Mouse (Mus musculus) heart, embryonic 13.5 days (tissue): Measurements from ENCODE around the gene Tpx2. TPM values are rescaled to one million over a fixed set of nuclear protein-coding genes. Genes with fewer than 3 reads are reported as not detected.

Source experiments
- ATAC-seq: fragments of 200-750 bp; cut with Nextera tagmentation; 2 replicates; pipeline ENCODE4 v1.8.0; 2017; ENCODE audit warnings: moderate TSS enrichment; ENCODE audit not compliant: insufficient number of reproducible peaks, low FRiP score, low TSS enrichment; ENCODE audit errors: extremely low read depth
- H3K27ac ChIP-seq: fragments of 300-500 bp; sonication (generic); replicated peaks from 2 replicates; pipeline ENCODE4 v1.5.1; 2015; ENCODE audit warnings: moderate library complexity, mild to moderate bottlenecking, inconsistent platforms
- H3K27me3 ChIP-seq: fragments of 300-500 bp; sonication (generic); replicated peaks from 2 replicates; pipeline ENCODE4 v1.6.1; 2015; ENCODE audit warnings: mild to moderate bottlenecking, inconsistent platforms
- H3K36me3 ChIP-seq: fragments of 300-500 bp; sonication (generic); 2 replicates; pipeline ENCODE4 v1.6.1; 2015; ENCODE audit warnings: mild to moderate bottlenecking, inconsistent platforms
- H3K4me1 ChIP-seq: fragments of 300-500 bp; sonication (generic); 2 replicates; pipeline ENCODE4 v1.6.1; 2015; ENCODE audit warnings: inconsistent platforms
- H3K4me2 ChIP-seq: fragments of 300-500 bp; sonication (generic); 2 replicates; pipeline ENCODE4 v1.6.1; 2015; ENCODE audit warnings: inconsistent platforms, mild to moderate bottlenecking, moderate library complexity
- H3K4me3 ChIP-seq: fragments of 300-500 bp; sonication (generic); 2 replicates; pipeline ENCODE4 v1.5.1; 2015; ENCODE audit warnings: moderate library complexity, mild to moderate bottlenecking, inconsistent platforms
- H3K9ac ChIP-seq: fragments of 300-500 bp; sonication (generic); 2 replicates; pipeline ENCODE4 v1.6.1; 2015; ENCODE audit warnings: inconsistent platforms, mild to moderate bottlenecking, moderate library complexity
- H3K9me3 ChIP-seq: fragments of 300-500 bp; sonication (generic); 2 replicates; pipeline ENCODE4 v1.6.1; 2016; ENCODE audit warnings: inconsistent platforms
- WGBS: fragments of 180-500 bp; shearing (Covaris S2); methylation state at CpG from one replicate; pipeline ENCODE4 v1.1.7; 2015; ENCODE audit warnings: mixed read lengths; 5-methylcytosine and 5-hydroxymethylcytosine counted together
- polyA plus RNA-seq: library from polyadenylated mRNA; unstranded; fragments of >200 nt; fragmentation: Nextera tagmentation; extraction: Ambion mirVana; gene quantifications from 2 replicates; pipeline ENCODE4 v1.2.1, GENCODE M21; 2015

Gene Tpx2
- polyA plus RNA-seq, 1 experiment from 2014 or later = 55.5 TPM

DNA sequence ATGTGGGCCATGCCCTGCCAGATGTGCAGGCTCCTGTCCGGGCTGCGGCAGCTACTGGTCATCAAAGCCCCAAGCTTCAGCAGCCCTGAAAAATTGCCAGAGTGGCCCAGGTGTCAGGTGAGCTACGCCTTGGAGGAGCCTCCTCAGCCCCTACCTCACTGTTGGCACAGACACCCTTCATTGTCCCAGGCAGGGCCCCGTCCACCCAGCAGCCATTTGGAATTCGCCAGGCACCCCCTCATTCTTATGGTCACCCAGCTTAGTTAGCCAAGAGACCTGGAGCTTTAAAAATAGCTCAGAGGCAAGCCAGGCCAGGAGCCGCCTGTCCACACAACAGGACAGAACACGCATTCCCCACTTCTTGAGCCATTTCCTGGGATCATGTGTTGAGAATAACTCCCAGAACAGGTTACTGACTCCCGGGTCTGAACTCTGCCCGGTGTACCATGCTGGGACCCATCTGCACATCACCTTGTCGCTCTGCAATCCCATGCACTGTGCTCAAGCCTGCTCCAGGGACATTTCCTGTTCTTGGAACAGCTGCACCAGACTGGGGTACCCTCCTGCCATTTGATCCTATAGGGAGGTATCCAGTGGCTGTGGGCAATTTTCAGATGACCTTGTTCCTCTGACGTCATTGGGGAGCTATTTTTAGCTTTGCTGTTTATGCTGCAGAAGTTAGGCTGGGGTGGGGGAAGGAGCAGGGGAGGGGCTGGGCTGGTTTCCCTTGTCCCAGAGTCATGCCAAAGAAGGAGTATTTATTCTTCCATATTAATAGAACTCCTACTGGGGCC, 57.5 kb downstream of the Tpx2 start:
- H3K4me1 ChIP-seq = peaks cover 45% of the 10 kb centered on the region

DNA sequence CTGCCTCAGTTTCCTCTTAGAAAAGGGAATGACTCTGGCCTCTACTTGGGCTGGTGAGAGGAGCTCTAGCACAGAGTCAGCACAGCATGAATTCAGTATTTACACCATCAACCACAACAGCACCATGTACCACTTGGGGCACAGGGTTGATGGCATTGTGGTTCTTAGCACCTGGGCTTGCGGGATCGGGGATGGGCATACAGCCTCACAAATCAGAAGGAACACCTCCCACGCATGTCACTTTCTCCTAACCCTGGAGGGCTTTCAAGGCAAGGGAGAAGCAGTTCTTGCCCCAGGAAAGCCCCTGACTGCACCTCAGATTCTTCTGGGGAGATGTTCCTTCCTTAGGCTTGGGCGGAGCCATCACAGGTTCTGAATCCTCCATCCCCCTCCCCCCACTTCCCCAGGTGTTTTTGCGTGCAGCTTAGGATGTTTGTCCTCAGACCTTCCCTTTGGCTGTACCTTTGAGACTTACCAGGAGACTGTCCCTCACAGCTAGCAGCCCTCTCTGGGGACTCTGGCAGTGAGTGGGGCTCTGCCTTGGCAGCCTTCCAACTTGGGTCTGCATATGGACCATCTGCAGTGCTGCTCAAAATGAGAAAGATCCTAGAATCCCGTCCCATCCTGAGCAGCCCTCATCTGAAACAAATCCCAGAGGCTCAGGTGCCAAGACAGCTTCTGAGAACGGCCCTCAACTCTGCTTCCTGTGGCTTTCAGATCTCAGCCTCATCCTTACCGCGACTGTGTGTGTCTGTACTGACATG, 58.7 kb downstream of the Tpx2 start:
- 45% methylated on average over 9 of the region's 9 CpGs for WGBS
- Histone ChIP-seq H3K27me3 (peaks cover 25% of the 10 kb centered on the region), H3K36me3 (no peaks in the 10 kb centered on the region), H3K27ac (peak overlapping the region; percentile 90; the same call in 1 of the 2 replicates), H3K9ac (peak overlapping the region; percentile 51), H3K9me3 (no peaks in the 10 kb centered on the region), H3K4me3 (no peak overlapping the region), H3K4me2 (no peak overlapping the region), H3K4me1 (peaks cover 48% of the 10 kb centered on the region)
- no peak for ATAC-seq

More for the DNA sequence above, 57.5 kb downstream of the Tpx2 start:
- H3K9me3 ChIP-seq = no peaks in the 10 kb centered on the region
- no peaks in the 10 kb centered on the region for H3K36me3 ChIP-seq
- peak; percentile 32; the same call in 1 of the 2 replicates for ATAC-seq
- H3K4me3 ChIP-seq = no peak overlapping the region
- peak overlapping the region; percentile 90 for H3K27ac ChIP-seq
- H3K27me3 ChIP-seq = peaks cover 13% of the 10 kb centered on the region
- 33% methylated on average over 11 of the region's 11 CpGs for WGBS
- H3K4me2 ChIP-seq = peak overlapping the region; percentile 42
- no peak overlapping the region; the same call in 1 of the 2 replicates for H3K9ac ChIP-seq

DNA sequence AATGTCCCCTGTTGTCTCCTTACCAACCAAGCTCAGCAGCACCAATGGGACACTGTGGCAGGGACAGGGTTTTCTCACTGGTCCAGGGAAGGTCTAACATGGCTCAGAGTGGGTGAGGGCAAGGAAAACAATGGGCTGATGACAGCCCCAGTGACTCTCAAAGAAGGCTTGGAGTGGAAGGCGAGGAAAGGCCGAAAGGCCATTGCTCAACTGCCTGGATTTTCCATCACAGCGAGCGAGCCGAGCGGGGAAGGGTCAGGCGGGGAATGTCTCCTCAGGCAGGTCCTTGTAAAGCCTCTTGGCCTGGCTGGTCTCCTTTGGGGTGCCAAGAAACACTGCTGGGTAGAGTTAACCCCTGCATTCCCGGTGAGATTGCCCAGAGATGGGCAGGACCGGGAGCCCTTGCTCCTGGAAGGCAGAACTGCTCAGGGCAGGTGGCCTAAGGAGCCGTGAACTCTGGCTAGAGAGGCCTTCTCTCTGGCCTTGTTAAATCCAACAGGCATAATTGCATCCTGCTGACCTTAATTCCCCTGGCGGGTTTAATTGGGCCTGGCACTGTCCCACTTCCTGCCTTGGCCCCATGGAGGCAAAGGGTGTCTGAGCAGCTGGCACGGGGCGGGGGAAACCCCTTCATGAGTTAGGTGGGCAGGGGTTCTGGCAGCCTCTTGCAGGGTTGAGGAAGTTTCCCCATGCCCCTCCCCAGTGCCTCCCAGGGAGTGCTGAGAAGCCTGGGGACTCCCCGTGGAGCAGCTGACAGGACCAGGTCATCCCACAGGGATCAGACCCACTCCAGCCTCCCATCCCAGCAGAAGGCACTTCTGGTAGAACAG, 59.6 kb downstream of the Tpx2 start:
- H3K36me3 ChIP-seq = no peaks in the 10 kb centered on the region
- peak overlapping the region; percentile 51; the same call in 1 of the 2 replicates for H3K9ac ChIP-seq
- ATAC-seq = no peak
- H3K9me3 ChIP-seq = no peaks in the 10 kb centered on the region
- no peak overlapping the region for H3K4me2 ChIP-seq
- H3K4me3 ChIP-seq = no peak overlapping the region
- WGBS = 49% methylated on average over 14 of the region's 14 CpGs
- H3K4me1 ChIP-seq = peaks cover 48% of the 10 kb centered on the region
- H3K27me3 ChIP-seq = peaks cover 33% of the 10 kb centered on the region
- 0 out of 2 replicates have a peak overlapping the region, but pooled peaks have one; percentile 17 for H3K27ac ChIP-seq

DNA sequence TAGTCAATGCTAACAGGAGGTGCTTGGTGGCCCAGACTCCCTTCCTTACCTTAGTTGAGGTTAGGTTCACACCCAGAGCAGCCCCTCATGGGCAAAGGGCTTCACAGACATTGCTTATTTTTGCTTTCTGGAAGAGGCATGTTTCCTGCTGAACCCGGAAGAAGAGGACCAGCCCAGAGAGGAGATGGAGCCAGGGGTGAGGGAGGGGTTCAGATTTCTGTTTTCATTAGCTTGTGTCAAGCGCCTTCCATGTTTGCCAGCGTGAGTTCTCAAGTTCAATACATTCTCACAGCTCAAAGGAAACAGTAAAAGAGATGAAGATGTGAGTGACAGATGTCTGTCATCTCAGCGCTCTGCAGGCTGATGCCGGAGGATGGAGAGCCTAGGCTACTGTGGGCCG, 62.1 kb downstream of the Tpx2 start:
- no peak for ATAC-seq
- H3K9me3 ChIP-seq = no peaks in the 10 kb centered on the region
- WGBS = 74% methylated on average over 6 of the region's 6 CpGs
- no peak overlapping the region for H3K4me2 ChIP-seq
- peaks cover 52% of the 10 kb centered on the region for H3K27me3 ChIP-seq
- no peak overlapping the region for H3K27ac ChIP-seq
- H3K4me3 ChIP-seq = no peak overlapping the region
- no peak overlapping the region for H3K9ac ChIP-seq
- no peaks in the 10 kb centered on the region for H3K36me3 ChIP-seq
- peaks cover 40% of the 10 kb centered on the region for H3K4me1 ChIP-seq

DNA sequence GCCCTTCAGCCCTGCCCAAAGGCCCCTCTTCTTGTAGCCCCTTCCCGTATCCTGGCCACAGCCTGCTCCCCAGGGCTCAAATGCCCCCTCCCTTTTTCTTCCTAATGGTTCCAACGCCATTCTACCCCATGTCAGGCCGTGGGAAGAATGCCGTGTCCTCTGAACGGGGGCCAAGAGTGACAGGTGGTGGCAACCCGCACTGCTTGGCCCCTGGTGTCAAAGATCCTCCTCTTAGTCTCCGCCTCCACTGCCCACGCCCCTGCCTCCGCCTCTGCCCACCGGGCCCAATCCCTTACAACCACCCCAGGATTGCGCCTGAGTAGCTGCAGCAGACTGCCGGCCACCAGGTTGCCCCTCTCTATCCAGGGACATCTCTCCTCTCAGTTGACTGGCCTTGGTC, 63.3 kb downstream of the Tpx2 start, which contains the start of gene Mylk2:
Mylk2 (plus strand) TSS at position 322 of the 400 bp plus-strand sequence.
- H3K4me2 ChIP-seq = no peak within 1 kb of the TSS
- H3K27me3 ChIP-seq = peaks cover 60% of the 10 kb centered on the region
- H3K4me3 ChIP-seq = no peak within 1 kb of the TSS
- WGBS = 23% methylated on average over 11 of the region's 12 CpGs
- H3K36me3 ChIP-seq = no peaks in the 10 kb centered on the region
- H3K9ac ChIP-seq = no peak within 1 kb of the TSS
- H3K4me1 ChIP-seq = peaks cover 32% of the 10 kb centered on the region
- no peak for ATAC-seq
- H3K27ac ChIP-seq = no peak within 1 kb of the TSS
- no peaks in the 10 kb centered on the region for H3K9me3 ChIP-seq

DNA sequence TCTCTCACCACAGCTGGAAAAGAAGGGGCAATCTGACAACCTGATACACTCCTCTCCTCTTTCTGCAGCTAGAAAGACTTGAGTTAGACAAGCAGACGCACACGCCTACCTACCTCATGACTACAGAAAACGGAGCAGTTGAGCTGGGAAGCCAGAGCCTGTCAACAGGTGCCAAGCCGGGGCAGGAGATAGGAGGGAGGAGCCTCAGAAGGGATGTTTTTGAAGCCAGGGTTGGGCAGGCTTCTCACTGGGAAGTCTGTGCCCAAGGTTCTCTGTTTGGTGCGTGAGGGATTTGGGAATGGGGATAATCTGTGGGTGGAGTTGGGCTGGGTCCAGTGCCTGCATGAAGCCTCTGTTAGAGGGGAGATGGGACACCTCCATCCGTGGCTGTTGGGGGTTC, 63.7 kb downstream of the Tpx2 start:
- no peaks in the 10 kb centered on the region for H3K36me3 ChIP-seq
- no peak overlapping the region for H3K4me3 ChIP-seq
- no peak overlapping the region for H3K9ac ChIP-seq
- peaks cover 64% of the 10 kb centered on the region for H3K27me3 ChIP-seq
- peaks cover 28% of the 10 kb centered on the region for H3K4me1 ChIP-seq
- no peaks in the 10 kb centered on the region for H3K9me3 ChIP-seq
- WGBS = 23% methylated on average over 6 of the region's 6 CpGs
- ATAC-seq = no peak
- no peak overlapping the region for H3K4me2 ChIP-seq
- no peak overlapping the region for H3K27ac ChIP-seq

DNA sequence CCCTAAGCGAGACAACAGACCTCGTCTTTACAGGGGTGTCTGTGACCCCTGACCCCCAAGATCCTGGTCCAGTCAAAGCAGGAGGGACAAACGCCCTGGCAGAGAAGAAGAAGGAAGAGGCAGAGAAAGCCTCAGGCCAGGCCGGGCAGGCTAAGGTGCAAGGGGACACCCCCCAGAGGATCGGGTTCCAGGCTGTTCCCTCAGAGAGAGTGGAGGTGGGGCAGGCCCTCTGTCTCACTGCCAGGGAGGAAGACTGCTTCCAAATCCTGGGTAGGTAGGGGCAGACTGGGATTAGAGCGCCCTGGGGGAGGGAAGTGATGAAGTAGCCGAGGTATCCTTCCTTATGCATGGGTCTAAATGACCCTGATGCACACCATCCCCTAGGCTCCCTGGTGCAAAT, 65.7 kb downstream of the Tpx2 start:
- H3K9me3 ChIP-seq = no peaks in the 10 kb centered on the region
- no peak overlapping the region for H3K4me2 ChIP-seq
- WGBS = 26% methylated on average over 7 of the region's 7 CpGs
- no peak overlapping the region for H3K4me3 ChIP-seq
- H3K4me1 ChIP-seq = peaks cover 25% of the 10 kb centered on the region
- H3K27me3 ChIP-seq = peaks cover 74% of the 10 kb centered on the region
- H3K27ac ChIP-seq = no peak overlapping the region
- no peak for ATAC-seq
- H3K9ac ChIP-seq = no peak overlapping the region
- no peaks in the 10 kb centered on the region for H3K36me3 ChIP-seq

DNA sequence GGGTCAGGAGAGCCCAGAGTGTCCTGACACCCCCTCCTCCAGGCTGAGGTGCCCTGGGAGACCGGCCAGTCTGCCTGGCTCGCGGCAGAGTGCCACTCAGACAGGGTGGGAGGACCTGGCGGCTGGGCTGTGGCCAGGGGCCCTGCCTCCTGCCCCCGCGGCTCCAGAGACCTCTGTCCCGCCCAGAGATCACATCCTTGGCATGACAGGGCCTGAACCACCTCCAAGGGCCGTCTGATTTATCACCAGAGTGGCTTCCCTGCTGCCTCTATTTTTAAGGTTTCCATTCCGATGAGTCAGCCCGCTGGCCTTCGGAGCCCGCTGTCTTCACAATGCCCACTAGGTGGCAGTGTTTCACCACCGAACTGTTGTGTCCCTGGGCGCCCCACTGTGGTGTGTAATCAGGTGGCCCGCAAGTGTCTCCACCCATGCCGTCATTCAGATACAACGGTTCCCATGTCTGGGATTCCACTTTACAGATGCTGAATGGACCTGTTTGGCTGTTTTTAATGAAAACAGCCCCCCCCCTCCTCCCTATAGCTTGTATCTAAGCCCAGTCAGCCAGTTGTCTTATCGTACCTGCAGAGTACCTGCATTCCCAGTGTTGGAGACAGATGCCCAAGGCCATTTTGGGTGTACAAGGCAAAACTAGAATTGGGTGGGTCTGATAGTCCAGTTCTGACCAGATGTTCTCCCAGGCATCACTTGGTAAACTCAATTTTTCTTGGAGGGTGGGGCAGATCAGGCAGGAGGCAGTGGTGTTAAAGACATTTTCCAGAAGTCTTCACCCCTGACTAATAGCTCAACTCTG, 66.8 kb downstream of the Tpx2 start:
- peak; percentile 39; the same call in 1 of the 2 replicates for ATAC-seq
- H3K9ac ChIP-seq = peak overlapping the region; percentile 70
- peak overlapping the region; percentile 32 for H3K4me3 ChIP-seq
- H3K36me3 ChIP-seq = no peaks in the 10 kb centered on the region
- H3K9me3 ChIP-seq = no peaks in the 10 kb centered on the region
- H3K27ac ChIP-seq = no peak overlapping the region
- peak overlapping the region; percentile 59 for H3K4me2 ChIP-seq
- peaks cover 68% of the 10 kb centered on the region for H3K27me3 ChIP-seq
- peaks cover 29% of the 10 kb centered on the region for H3K4me1 ChIP-seq
- WGBS = 4% methylated on average over 18 of the region's 18 CpGs

DNA sequence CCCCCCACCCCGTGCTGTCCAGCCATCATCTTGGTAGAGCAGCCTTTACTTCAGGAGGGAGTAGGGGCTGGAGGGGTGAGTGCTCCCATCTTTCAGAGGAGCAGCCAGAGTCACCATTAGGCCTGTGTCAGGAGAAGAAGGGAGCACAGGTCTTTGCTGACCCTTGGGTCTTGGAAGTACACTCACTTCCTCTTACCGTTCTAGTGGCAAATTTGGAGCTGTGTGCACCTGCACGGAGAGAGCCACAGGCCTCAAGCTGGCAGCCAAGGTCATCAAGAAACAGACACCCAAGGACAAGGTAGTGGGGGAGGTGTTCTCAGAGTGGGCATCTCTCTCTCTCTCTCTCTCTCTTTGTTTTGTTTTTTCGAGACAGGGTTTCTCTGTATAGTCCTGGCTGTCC, 67.7 kb downstream of the Tpx2 start:
- Histone ChIP-seq H3K9me3 (no peaks in the 10 kb centered on the region), H3K27ac (no peak overlapping the region), H3K4me3 (no peak overlapping the region), H3K36me3 (no peaks in the 10 kb centered on the region), H3K9ac (no peak overlapping the region), H3K27me3 (peaks cover 67% of the 10 kb centered on the region), H3K4me1 (peaks cover 29% of the 10 kb centered on the region), H3K4me2 (no peak overlapping the region)
- ATAC-seq = no peak
- WGBS = 63% methylated on average over 4 of the region's 4 CpGs

DNA sequence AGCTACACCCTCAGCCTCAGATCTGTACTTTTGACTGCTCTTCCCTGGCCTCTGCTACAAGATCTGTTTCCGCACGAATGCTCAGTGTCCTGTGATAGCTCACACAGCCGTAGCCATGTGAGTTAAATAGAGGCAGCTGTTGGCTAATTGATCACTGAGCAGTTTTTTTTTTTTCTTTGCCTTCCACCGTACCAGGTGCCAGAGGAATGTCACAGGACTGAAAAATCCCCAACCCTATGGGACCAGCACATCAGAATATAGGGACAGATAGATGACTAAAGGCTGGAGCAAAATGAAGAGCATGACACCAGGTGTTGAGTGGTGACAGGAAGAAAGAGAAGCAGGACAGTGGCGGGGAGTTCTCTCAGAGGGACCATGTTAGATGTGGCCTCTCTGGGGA, 68.3 kb downstream of the Tpx2 start:
- H3K36me3 ChIP-seq = no peaks in the 10 kb centered on the region
- no peak overlapping the region for H3K9ac ChIP-seq
- H3K4me1 ChIP-seq = peaks cover 29% of the 10 kb centered on the region
- peaks cover 64% of the 10 kb centered on the region for H3K27me3 ChIP-seq
- H3K27ac ChIP-seq = no peak overlapping the region
- no peak for ATAC-seq
- WGBS = 41% methylated on average over 5 of the region's 5 CpGs
- H3K4me3 ChIP-seq = no peak overlapping the region
- H3K9me3 ChIP-seq = no peaks in the 10 kb centered on the region
- H3K4me2 ChIP-seq = no peak overlapping the region
